Mouse (Mus musculus) forebrain, embryonic 13.5 days (tissue): ENCODE measurements around the gene Rcc2. TPM values are rescaled to one million over a fixed set of nuclear protein-coding genes. Genes with fewer than 3 reads are reported as not detected.

ENCODE experiments used
- ATAC-seq: fragments of 200-750 bp; cut with Nextera tagmentation; 2 replicates; pipeline ENCODE4 v1.8.0; 2017
- H3K27ac ChIP-seq: fragments of 300-500 bp; sonication (generic); 2 replicates; pipeline ENCODE4 v1.5.1; 2015; ENCODE audit warnings: inconsistent platforms, mild to moderate bottlenecking, moderate library complexity
- H3K27me3 ChIP-seq: fragments of 300-500 bp; sonication (generic); 2 replicates; pipeline ENCODE4 v1.6.1; 2015; ENCODE audit warnings: mild to moderate bottlenecking, inconsistent platforms
- H3K36me3 ChIP-seq: fragments of 300-500 bp; sonication (generic); 2 replicates; pipeline ENCODE4 v1.6.1; 2015; ENCODE audit warnings: mild to moderate bottlenecking, inconsistent platforms; ENCODE audit not compliant: poor library complexity, severe bottlenecking
- H3K4me1 ChIP-seq: fragments of 300-500 bp; sonication (generic); 2 replicates; pipeline ENCODE4 v1.6.1; 2015; ENCODE audit warnings: inconsistent platforms
- H3K4me2 ChIP-seq: fragments of 300-500 bp; sonication (generic); 2 replicates; pipeline ENCODE4 v1.6.1; 2015; ENCODE audit warnings: inconsistent platforms, mild to moderate bottlenecking, moderate library complexity
- H3K4me3 ChIP-seq: fragments of 300-500 bp; sonication (generic); 2 replicates; pipeline ENCODE4 v1.5.1; 2015; ENCODE audit warnings: mild to moderate bottlenecking, inconsistent platforms
- H3K9ac ChIP-seq: fragments of 300-500 bp; sonication (generic); 2 replicates; pipeline ENCODE4 v1.6.1; 2015; ENCODE audit warnings: mild to moderate bottlenecking, inconsistent platforms
- H3K9me3 ChIP-seq: fragments of 300-500 bp; sonication (generic); replicated peaks from 2 replicates; pipeline ENCODE4 v1.6.1; 2016; ENCODE audit warnings: inconsistent platforms
- WGBS: fragments of 180-500 bp; shearing (Covaris S2); methylation state at CpG from one replicate; pipeline ENCODE4 v1.1.7; 2015; 5-methylcytosine and 5-hydroxymethylcytosine counted together
- polyA plus RNA-seq: library from polyadenylated mRNA; unstranded; fragments of >200 nt; fragmentation: Nextera tagmentation; extraction: Ambion mirVana; gene quantifications from 2 replicates; pipeline ENCODE4 v1.2.1, GENCODE M21; 2015

The Rcc2 gene
- polyA plus RNA-seq, 1 experiment from 2014 or later, result 34.0 TPM

DNA sequence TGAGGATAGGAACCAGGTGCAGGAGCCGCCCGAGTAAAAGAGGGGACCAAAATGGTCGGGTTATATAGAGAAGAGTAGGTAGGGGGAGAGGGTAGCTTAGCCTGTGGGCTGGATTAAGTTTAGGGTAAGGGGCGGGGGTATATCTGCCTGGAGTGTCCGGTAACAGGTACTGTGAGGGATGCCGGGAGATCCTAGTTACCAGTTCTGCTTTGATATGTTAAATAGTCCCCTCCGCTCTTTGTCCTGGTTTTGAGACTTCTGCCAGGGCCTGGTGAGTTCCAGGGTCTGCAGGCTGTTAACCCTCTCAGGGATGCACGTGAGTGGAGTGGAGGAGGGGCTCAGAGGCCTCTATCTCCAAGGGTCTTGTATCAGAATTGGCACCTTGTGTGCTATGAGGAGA, 3.3 kb downstream of the Rcc2 start:
- Histone ChIP-seq H3K4me2 (peak overlapping the region; percentile 91), H3K4me1 (peaks cover 70% of the 10 kb centered on the region), H3K9me3 (no peaks in the 10 kb centered on the region), H3K36me3 (peaks cover 46% of the 10 kb centered on the region), H3K9ac (peak overlapping the region; percentile 88), H3K27ac (peak overlapping the region; percentile 96), H3K4me3 (peak overlapping the region; percentile 73), H3K27me3 (peaks cover 19% of the 10 kb centered on the region)
- ATAC-seq, result no peak; the same call in 1 of the 2 replicates
- 1% methylated on average over 8 of the region's 8 CpGs for WGBS

DNA sequence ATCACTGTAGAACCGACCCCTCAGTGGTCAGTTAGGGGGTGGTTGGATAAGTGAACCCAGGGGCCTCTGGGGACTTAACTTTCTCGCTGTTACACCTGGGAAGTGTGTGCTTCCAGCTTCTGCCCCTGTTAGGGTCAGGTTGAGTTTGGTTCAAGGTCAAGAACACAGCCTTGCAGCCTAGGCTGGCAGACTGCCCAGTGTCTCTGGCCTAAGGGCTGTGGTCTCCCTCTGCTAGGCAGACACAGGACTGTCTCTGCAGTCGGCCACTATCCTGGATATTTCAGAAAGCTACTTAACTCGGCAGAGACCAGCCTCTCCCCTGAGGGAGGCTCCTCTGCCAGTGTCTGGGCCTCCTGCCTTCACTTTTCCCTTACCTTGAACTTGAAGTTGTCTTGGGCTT, 3.8 kb downstream of the Rcc2 start:
- WGBS, result 32% methylated on average over 4 of the region's 4 CpGs
- Histone ChIP-seq H3K27ac (peak overlapping the region; percentile 96), H3K4me2 (peak overlapping the region; percentile 91), H3K27me3 (peaks cover 14% of the 10 kb centered on the region), H3K4me1 (peaks cover 72% of the 10 kb centered on the region), H3K9ac (peak overlapping the region; percentile 88), H3K36me3 (peaks cover 51% of the 10 kb centered on the region), H3K4me3 (peak overlapping the region; percentile 73), H3K9me3 (no peaks in the 10 kb centered on the region)
- no peak for ATAC-seq

DNA sequence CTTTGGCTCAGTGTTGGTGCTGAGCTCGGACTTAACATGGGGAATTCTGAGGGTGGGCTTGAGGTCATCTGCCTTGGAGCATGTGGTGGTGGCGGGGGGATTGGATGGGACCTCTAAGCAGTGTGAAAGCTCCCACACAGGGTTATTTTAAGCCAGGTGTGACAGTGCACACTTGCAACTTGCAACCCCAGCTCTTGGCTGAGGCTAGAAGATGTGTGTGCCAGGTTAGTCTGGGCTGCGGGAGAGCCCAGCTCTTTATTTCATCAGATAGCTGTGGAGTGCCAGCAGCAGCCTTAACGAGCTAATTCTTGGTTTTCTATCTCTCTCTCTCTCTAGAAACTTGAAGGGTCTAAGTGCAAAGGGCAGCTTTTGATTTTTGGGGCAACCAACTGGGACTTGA, 7.3 kb downstream of the Rcc2 start:
- H3K4me3 ChIP-seq, result no peak overlapping the region
- H3K4me2 ChIP-seq, result no peak overlapping the region
- no peak for ATAC-seq
- H3K9me3 ChIP-seq, result no peaks in the 10 kb centered on the region
- peak overlapping the region; percentile 45 for H3K9ac ChIP-seq
- peaks cover 86% of the 10 kb centered on the region for H3K36me3 ChIP-seq
- H3K27me3 ChIP-seq, result no peaks in the 10 kb centered on the region
- H3K27ac ChIP-seq, result no peak overlapping the region
- peaks cover 54% of the 10 kb centered on the region for H3K4me1 ChIP-seq
- WGBS, result 81% methylated on average over 4 of the region's 4 CpGs

DNA sequence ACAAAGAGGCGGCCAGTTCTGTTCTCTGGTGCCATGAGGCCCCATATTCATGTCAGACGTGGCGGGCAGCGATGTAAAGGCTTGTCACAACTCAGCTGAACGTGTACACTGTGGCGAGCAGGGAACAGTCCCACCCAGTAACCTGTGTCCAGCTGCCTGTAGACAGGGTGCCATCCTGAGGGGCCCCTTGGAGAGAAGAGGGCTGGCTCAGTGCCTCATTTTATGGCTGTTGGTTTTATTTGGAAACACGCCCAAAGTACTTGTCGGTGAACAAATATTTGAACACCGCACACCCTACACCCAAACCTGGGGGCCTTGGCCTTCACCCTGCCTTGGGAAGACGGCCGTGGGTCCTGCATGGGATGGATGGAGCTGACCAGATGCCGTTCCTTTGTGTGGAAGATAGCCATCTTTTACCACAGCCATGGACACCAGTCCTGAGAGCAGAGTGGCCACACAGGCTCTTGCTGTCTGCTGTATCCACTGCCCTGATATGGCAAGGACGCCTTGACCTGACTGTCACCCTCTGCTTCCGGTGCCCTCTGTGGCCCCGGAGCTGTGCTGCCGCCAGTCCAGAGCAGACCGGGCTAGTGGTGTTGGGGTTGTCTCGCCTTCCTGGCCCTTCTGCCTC, 8.1 kb downstream of the Rcc2 start:
- 87% methylated on average over 18 of the region's 18 CpGs for WGBS
- Histone ChIP-seq H3K27me3 (no peaks in the 10 kb centered on the region), H3K27ac (no peak overlapping the region), H3K4me2 (no peak overlapping the region), H3K36me3 (peaks cover 94% of the 10 kb centered on the region), H3K9me3 (no peaks in the 10 kb centered on the region), H3K9ac (no peak overlapping the region), H3K4me1 (peaks cover 56% of the 10 kb centered on the region), H3K4me3 (no peak overlapping the region)
- no peak for ATAC-seq

DNA sequence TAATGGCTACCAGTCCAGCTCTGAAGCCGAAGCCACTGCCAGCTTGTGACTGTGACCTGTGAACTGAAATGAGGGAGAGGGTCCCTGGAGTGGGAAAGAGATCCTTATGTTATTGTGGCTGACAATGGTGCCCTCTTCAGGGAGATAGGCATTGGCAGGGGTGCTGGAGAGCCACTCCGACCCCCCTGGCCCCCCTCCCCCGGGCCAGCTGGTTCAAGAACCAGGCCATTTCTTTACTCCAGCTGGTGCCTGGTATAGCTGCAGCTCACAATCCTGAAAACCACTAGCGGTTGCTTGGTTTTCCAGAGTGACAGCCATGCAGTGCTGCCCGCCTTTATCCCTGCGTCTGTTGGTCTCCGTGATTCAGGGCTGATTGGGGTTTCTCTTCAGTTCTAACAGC, 8.8 kb downstream of the Rcc2 start:
- Histone ChIP-seq H3K27ac (no peak overlapping the region), H3K36me3 (peaks cover 98% of the 10 kb centered on the region), H3K4me1 (peaks cover 56% of the 10 kb centered on the region), H3K4me3 (no peak overlapping the region), H3K9ac (no peak overlapping the region), H3K27me3 (no peaks in the 10 kb centered on the region), H3K4me2 (no peak overlapping the region), H3K9me3 (no peaks in the 10 kb centered on the region)
- ATAC-seq, result no peak
- 80% methylated on average over 7 of the region's 7 CpGs for WGBS

DNA sequence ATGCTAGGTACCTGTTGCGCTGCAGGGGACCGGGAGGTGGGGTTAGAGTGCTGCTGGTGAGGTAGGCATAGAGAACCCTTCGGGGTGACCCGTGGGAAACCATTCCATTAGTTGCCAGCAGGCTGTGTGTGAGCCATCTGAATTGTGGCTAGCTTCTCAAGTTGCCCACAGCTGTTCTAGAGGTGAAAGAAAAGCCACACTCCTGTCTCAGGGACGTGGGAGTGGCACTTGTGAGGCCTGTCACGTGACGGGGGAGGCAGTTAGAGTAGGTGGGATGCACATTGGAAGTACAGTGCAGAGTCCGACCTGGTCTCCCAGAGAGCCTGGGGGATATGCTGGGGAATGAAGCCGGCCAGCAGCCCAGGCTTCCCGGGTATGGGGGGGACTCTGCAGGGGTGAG, 9.3 kb downstream of the Rcc2 start:
- WGBS, result 79% methylated on average over 10 of the region's 10 CpGs
- H3K4me2 ChIP-seq, result no peak overlapping the region
- H3K36me3 ChIP-seq, result peaks cover 98% of the 10 kb centered on the region
- peaks cover 56% of the 10 kb centered on the region for H3K4me1 ChIP-seq
- H3K9ac ChIP-seq, result no peak overlapping the region
- H3K9me3 ChIP-seq, result no peaks in the 10 kb centered on the region
- no peak overlapping the region for H3K4me3 ChIP-seq
- H3K27ac ChIP-seq, result no peak overlapping the region
- H3K27me3 ChIP-seq, result no peaks in the 10 kb centered on the region
- no peak for ATAC-seq

DNA sequence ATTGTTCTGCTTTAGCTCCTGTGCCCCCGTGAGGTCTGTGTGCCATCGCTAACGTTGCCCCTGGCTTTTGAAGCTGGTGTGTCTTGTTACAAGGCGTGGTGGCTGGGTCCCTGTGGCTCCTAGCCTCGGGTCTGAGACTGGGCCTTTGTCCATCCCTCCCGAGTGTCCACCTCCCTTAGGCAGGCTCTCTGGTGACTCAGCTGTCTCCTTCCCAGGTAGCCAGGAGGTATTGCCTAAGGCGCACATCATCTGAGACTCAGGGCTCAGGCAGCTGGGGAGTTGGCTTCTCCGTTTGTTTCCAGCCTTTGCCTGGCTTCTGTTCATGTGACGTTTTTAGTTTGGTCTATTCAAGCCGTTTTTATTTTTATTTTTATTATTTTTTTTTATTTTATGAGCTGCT, 10.4 kb downstream of the Rcc2 start:
- no peak overlapping the region for H3K9ac ChIP-seq
- H3K4me1 ChIP-seq, result peaks cover 45% of the 10 kb centered on the region
- 79% methylated on average over 10 of the region's 10 CpGs for WGBS
- ATAC-seq, result no peak
- H3K27ac ChIP-seq, result no peak overlapping the region
- no peak overlapping the region for H3K4me3 ChIP-seq
- H3K4me2 ChIP-seq, result no peak overlapping the region
- H3K27me3 ChIP-seq, result no peaks in the 10 kb centered on the region
- H3K9me3 ChIP-seq, result no peaks in the 10 kb centered on the region
- H3K36me3 ChIP-seq, result peaks cover 99% of the 10 kb centered on the region

DNA sequence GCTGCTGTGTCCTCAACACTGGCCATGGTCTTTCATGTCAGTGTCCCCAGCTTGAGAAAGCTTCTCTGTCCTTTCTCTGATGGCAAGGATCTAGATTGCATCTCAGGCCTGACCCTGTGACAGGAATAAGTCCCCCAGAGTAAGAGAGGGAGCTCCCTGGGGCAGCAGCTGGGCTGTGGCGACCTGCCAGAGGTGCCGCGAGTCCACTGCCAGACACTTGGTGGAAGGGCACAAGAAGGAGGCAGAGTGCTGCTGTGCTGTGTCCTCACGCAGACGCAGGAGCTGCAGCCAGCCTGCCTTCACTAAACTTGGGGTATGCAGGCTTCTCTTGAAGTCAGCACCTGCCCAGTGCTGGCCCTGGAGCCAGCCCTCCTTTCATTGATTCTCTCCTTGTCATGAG, 11.0 kb downstream of the Rcc2 start:
- Histone ChIP-seq H3K27ac (no peak overlapping the region), H3K4me3 (no peak overlapping the region), H3K27me3 (no peaks in the 10 kb centered on the region), H3K9ac (no peak overlapping the region), H3K9me3 (no peaks in the 10 kb centered on the region), H3K4me1 (peaks cover 42% of the 10 kb centered on the region), H3K4me2 (no peak overlapping the region), H3K36me3 (peaks cover 99% of the 10 kb centered on the region)
- ATAC-seq, result no peak
- WGBS, result 81% methylated on average over 5 of the region's 5 CpGs

DNA sequence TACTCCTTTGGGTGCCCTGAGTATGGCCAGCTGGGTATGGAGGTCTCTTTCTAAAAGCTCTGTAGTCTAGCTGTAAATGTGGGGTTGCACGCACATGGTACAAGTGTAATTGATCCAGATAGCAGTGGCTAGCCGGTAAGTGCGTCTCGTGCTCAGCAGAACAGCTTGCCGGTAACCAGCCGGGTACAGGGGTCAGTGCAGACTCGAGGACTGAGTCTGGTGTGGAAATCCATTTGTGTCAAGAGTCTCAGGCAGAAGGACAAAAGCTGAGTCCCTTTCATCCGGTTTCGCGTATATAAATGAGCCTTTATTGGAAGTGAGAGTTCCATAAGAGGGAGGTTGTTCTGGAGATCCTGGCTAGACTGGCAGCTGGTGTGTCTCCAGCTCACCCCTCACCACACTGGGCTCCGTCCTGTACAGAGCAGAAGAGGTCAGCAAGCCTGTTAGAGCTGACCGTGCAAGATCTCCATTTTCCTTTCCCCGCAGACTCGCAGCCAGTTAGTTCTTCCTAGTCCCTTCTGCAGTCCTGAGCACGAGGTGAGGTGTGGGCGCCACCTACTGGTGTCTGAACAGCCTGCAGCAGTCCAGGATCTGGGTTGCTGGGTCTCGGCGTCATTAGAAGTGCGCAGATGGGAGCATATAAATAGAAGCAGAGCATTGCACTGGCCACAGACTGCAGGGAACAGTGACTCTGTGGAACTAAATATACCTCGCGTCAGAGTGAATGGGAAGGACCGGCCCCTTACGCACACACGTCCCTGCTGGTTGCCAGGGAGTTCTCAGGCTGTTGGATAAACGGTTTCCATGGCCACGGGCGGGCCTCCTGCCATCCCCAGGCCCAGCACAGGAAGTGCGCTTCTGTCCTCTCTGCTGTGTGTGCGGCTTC, 13.4 kb downstream of the Rcc2 start:
- H3K4me3 ChIP-seq, result no peak overlapping the region
- H3K9me3 ChIP-seq, result no peaks in the 10 kb centered on the region
- peak; percentile 85 for ATAC-seq
- H3K27me3 ChIP-seq, result no peaks in the 10 kb centered on the region
- no peak overlapping the region for H3K4me2 ChIP-seq
- peak overlapping the region; percentile 64 for H3K27ac ChIP-seq
- peaks cover 99% of the 10 kb centered on the region for H3K36me3 ChIP-seq
- H3K9ac ChIP-seq, result peak overlapping the region; percentile 22; the same call in 1 of the 2 replicates
- 41% methylated on average over 29 of the region's 29 CpGs for WGBS
- peaks cover 21% of the 10 kb centered on the region for H3K4me1 ChIP-seq

DNA sequence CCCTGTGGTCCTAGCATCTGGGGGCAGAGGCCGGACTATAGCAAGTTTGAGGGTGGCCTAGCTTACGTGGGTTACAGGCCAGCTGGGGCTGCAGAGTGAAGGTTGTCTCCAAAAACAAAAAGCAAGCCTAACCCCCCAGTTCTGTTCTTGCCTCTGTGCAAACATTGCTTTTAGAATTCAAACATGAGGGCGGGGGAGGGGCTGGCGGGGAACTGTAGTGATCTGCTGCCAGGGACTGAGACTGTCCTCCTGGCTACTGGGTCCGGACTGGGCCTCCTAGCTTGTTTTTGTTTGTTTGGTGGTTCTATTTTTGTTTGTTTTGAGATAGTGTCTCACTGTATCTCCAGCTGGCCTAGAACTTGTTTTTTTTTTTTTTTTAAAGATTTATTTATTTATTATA, 14.2 kb downstream of the Rcc2 start:
- no peaks in the 10 kb centered on the region for H3K9me3 ChIP-seq
- no peaks in the 10 kb centered on the region for H3K27me3 ChIP-seq
- no peak for ATAC-seq
- no peak overlapping the region for H3K4me3 ChIP-seq
- peak overlapping the region; percentile 64; the same call in 1 of the 2 replicates for H3K27ac ChIP-seq
- H3K4me2 ChIP-seq, result no peak overlapping the region
- peaks cover 99% of the 10 kb centered on the region for H3K36me3 ChIP-seq
- peaks cover 20% of the 10 kb centered on the region for H3K4me1 ChIP-seq
- no peak overlapping the region for H3K9ac ChIP-seq
- WGBS, result 86% methylated on average over 5 of the region's 5 CpGs

DNA sequence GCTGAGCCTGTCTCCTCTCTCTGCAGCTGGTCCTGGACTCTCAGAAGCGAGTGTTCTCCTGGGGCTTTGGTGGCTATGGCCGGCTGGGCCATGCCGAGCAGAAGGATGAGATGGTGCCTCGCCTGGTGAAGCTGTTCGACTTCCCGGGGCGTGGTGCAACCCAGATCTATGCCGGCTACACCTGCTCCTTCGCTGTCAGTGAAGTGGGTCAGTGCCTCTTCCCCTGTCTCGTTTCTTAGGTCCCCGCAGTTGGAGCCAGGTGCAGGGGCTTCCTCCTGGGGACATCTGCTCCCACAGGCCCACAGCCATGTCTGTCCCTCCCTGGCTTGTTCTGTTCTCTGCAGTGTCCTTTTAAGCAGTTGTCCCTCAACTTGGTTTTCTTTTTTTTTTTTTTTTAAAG, 16.7 kb downstream of the Rcc2 start:
- 95% methylated on average over 11 of the region's 11 CpGs for WGBS
- Histone ChIP-seq H3K27ac (no peak overlapping the region), H3K9me3 (no peaks in the 10 kb centered on the region), H3K9ac (no peak overlapping the region), H3K4me2 (no peak overlapping the region), H3K4me3 (no peak overlapping the region), H3K36me3 (peaks cover 99% of the 10 kb centered on the region), H3K4me1 (peaks cover 20% of the 10 kb centered on the region), H3K27me3 (no peaks in the 10 kb centered on the region)
- no peak for ATAC-seq

DNA sequence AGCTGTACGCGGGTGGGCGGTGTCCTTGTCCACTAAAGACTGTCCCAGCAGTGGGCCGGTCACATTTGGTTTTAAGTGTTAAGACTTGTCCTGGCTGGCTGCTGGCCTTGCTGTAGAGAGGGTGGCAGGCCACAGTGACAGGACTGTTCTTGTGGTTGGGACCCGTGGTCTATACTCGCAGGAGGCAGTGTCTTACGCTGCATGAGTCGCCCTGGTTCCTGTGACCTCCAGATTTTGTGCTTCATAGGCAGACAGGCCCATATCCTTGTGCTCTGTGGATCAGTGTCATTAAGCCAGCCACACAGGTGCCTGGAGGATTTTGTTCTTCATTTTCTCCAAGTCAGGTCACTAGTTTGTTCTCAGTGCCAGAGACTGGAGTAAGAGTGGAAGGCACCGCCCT, 18.1 kb downstream of the Rcc2 start:
- H3K27ac ChIP-seq, result no peak overlapping the region
- ATAC-seq, result no peak

More for the DNA sequence above, 18.1 kb downstream of the Rcc2 start:
- Histone ChIP-seq H3K9ac (no peak overlapping the region), H3K4me1 (peaks cover 12% of the 10 kb centered on the region), H3K36me3 (peaks cover 99% of the 10 kb centered on the region), H3K27me3 (no peaks in the 10 kb centered on the region), H3K4me2 (no peak overlapping the region), H3K9me3 (no peaks in the 10 kb centered on the region), H3K4me3 (no peak overlapping the region)
- 92% methylated on average over 9 of the region's 9 CpGs for WGBS
